Mouse (Mus musculus): Measurements from ENCODE around the gene Acadl. TPM values are rescaled to one million over a fixed set of nuclear protein-coding genes. Genes with fewer than 3 reads are reported as not detected.

Gene Acadl
- 444 and 484 TPM in 2 replicates for total RNA-seq (2021)
- long read RNA-seq, transcript Acadl-201 (11 exons, 1,916 nt): major isoform, 734 of 826 reads
- long read RNA-seq, partial matches to known transcripts: 65 of 826 reads
- long read RNA-seq, other reads (novel, unspliced or antisense): 27 of 826 reads

- DNase-seq: peak; percentile 93
Measured at GRCm38 (mm10) chr1:66862712-66863511, at the start of gene Acadl. Acadl (minus strand) TSS chr1:66863277.

GRCm38 (mm10) chr1:66912305-66912704 is 49.2 kb upstream of the Acadl start:
- DNase-seq: no peak

GRCm38 (mm10) chr1:66902566-66902965 is 39.5 kb upstream of the Acadl start:
- no peak for DNase-seq

GRCm38 (mm10) chr1:66900946-66901345 is 37.9 kb upstream of the Acadl start:
- no peak for DNase-seq

- DNase-seq: no peak
Measured at GRCm38 (mm10) chr1:66898261-66898660, 35.2 kb upstream of the Acadl start.

GRCm38 (mm10) chr1:66896556-66896955 is 33.5 kb upstream of the Acadl start:
- DNase-seq: no peak

- DNase-seq: no peak
Measured at GRCm38 (mm10) chr1:66896125-66896524, 33.0 kb upstream of the Acadl start.

GRCm38 (mm10) chr1:66895837-66896118 is 32.7 kb upstream of the Acadl start:
- peak; percentile 32 for DNase-seq

GRCm38 (mm10) chr1:66895093-66895836 is 32.2 kb upstream of the Acadl start:
- DNase-seq: no peak

- no peak for DNase-seq
Measured at GRCm38 (mm10) chr1:66887175-66887574, 24.1 kb upstream of the Acadl start.

- DNase-seq: no peak
Measured at GRCm38 (mm10) chr1:66880217-66880616, 17.1 kb upstream of the Acadl start.

GRCm38 (mm10) chr1:66874740-66875139 is 11.7 kb upstream of the Acadl start:
- no peak for DNase-seq

GRCm38 (mm10) chr1:66871591-66871990 is 8.5 kb upstream of the Acadl start:
- DNase-seq: peak; percentile 76

- no peak for DNase-seq
Measured at GRCm38 (mm10) chr1:66865633-66866032, 2.6 kb upstream of the Acadl start.

GRCm38 (mm10) chr1:66863741-66864495 is 841 bp upstream of the Acadl start:
- DNase-seq: no peak

GRCm38 (mm10) chr1:66861764-66862672 is 1.1 kb downstream of the Acadl start:
- peak; percentile 3 for DNase-seq

GRCm38 (mm10) chr1:66847506-66847905 is 15.6 kb downstream of the Acadl start:
- no peak for DNase-seq

- DNase-seq: no peak
Measured at GRCm38 (mm10) chr1:66845690-66846318, 17.3 kb downstream of the Acadl start.

GRCm38 (mm10) chr1:66841938-66842337 is 21.1 kb downstream of the Acadl start:
- no peak for DNase-seq

GRCm38 (mm10) chr1:66841510-66841909 is 21.6 kb downstream of the Acadl start:
- DNase-seq: no peak
